Mouse (Mus musculus) stomach, postnatal 0 days (tissue): Measurements from ENCODE around the gene Usp18. TPM values are rescaled to one million over a fixed set of nuclear protein-coding genes. Genes with fewer than 3 reads are reported as not detected.

Experiments used
- ATAC-seq: fragments of 200-750 bp; cut with Nextera tagmentation; 2 replicates; pipeline ENCODE4 v1.8.0; 2017; ENCODE audit not compliant: low FRiP score, low TSS enrichment
- DNase-seq: peaks from one replicate; pipeline ENCODE4 v3.0.0-alpha.2; 2016; ENCODE audit warnings: low spot score
- H3K27ac ChIP-seq: fragments of 300-500 bp; sonication (generic); replicated peaks from 2 replicates; pipeline ENCODE4 v1.5.1; 2014; ENCODE audit warnings: mild to moderate bottlenecking, control low read depth
- H3K27me3 ChIP-seq: fragments of 300-500 bp; sonication (generic); 2 replicates; pipeline ENCODE4 v1.6.1; 2014; ENCODE audit warnings: low read length; ENCODE audit not compliant: control insufficient read depth, insufficient read depth
- H3K36me3 ChIP-seq: fragments of 300-500 bp; sonication (generic); 2 replicates; pipeline ENCODE4 v1.6.1; 2014; ENCODE audit warnings: low read length, mixed read lengths; ENCODE audit not compliant: control insufficient read depth, insufficient read depth
- H3K4me1 ChIP-seq: fragments of 300-500 bp; sonication (generic); replicated peaks from 2 replicates; pipeline ENCODE4 v1.6.1; 2014; ENCODE audit warnings: antibody characterized with exemption; ENCODE audit not compliant: control insufficient read depth, insufficient read depth
- H3K4me2 ChIP-seq: fragments of 300-500 bp; sonication (generic); replicated peaks from 2 replicates; pipeline ENCODE4 v1.6.1; 2014; ENCODE audit warnings: low read depth, mild to moderate bottlenecking, control low read depth, moderate library complexity
- H3K4me3 ChIP-seq: fragments of 300-500 bp; sonication (generic); 2 replicates; pipeline ENCODE4 v1.5.1; 2014; ENCODE audit warnings: low read depth, low read length, control low read depth
- H3K9ac ChIP-seq: fragments of 300-500 bp; sonication (generic); 2 replicates; pipeline ENCODE4 v1.6.1; 2014; ENCODE audit warnings: mild to moderate bottlenecking, low read length, control low read depth, mixed read lengths
- H3K9me3 ChIP-seq: fragments of 300-500 bp; sonication (generic); 2 replicates; pipeline ENCODE4 v1.6.1; 2016; ENCODE audit warnings: low read length; ENCODE audit not compliant: control insufficient read depth
- CTCF ChIP-seq: IDR thresholded peaks from 2 replicates; pipeline ENCODE4 v1.5.1; 2016; ENCODE audit warnings: antibody characterized with exemption, low read depth, mild to moderate bottlenecking, moderate library complexity
- EP300 ChIP-seq: optimal IDR thresholded peaks from 2 replicates; pipeline ENCODE3; 2016; ENCODE audit warnings: antibody characterized with exemption
- WGBS: fragments of 180-500 bp; shearing (Covaris S2); extraction: QIAGEN DNeasy Blood & Tissue Kit; methylation state at CpG from one replicate; pipeline ENCODE4 v1.1.7; 2014; 5-methylcytosine and 5-hydroxymethylcytosine counted together
- polyA plus RNA-seq: library from polyadenylated mRNA; unstranded; fragments of >200 nt; fragmentation: Nextera tagmentation; extraction: Ambion mirVana; gene quantifications from 2 replicates; pipeline ENCODE4 v1.2.1, GENCODE M21; 2015

The Usp18 gene
- polyA plus RNA-seq, 1 experiment from 2014 or later, result 5.1 TPM

- Histone ChIP-seq H3K4me3 (no peak overlapping the region), H3K27me3 (no peaks in the 10 kb centered on the region; the same call in 1 of the 2 replicates), H3K27ac (no peak overlapping the region), H3K9ac (no peak overlapping the region), H3K9me3 (no peaks in the 10 kb centered on the region), H3K4me2 (no peak overlapping the region), H3K36me3 (no peaks in the 10 kb centered on the region), H3K4me1 (no peaks in the 10 kb centered on the region; the same call in 1 of the 2 replicates)
- DNase-seq (no peak), ATAC-seq (no peak)
- WGBS, result 40% methylated on average over 10 of the region's 10 CpGs
- TF ChIP-seq CTCF (no peak), EP300 (no peak)
Observed at GRCm38 (mm10) chr6:121243161-121243560, 2.5 kb upstream of the Usp18 start.

- H3K9ac ChIP-seq, result peak overlapping the region; percentile 51
- DNase-seq, result no peak
- no peaks in the 10 kb centered on the region; the same call in 1 of the 2 replicates for H3K27me3 ChIP-seq
- H3K4me3 ChIP-seq, result peak overlapping the region; percentile 60
- H3K4me1 ChIP-seq, result no peaks in the 10 kb centered on the region; the same call in 1 of the 2 replicates
- no peak for TF ChIP-seq EP300
- TF ChIP-seq CTCF, result no peak
- H3K27ac ChIP-seq, result no peak overlapping the region
- WGBS, result 5% methylated on average over 4 of the region's 4 CpGs
- H3K4me2 ChIP-seq, result peak overlapping the region; percentile 52
- no peaks in the 10 kb centered on the region for H3K9me3 ChIP-seq
- 0 out of 2 replicates have a peak, but pooled peaks have one; percentile 18 for ATAC-seq
- no peaks in the 10 kb centered on the region for H3K36me3 ChIP-seq
Observed at GRCm38 (mm10) chr6:121246037-121246361, 293 bp downstream of the Usp18 start.

GRCm38 (mm10) chr6:121250406-121250805, 4.7 kb downstream of the Usp18 start:
- no peak for TF ChIP-seq CTCF
- H3K4me3 ChIP-seq, result no peak overlapping the region
- H3K27ac ChIP-seq, result no peak overlapping the region
- 77% methylated on average over 1 of the region's 1 CpGs for WGBS
- no peak for ATAC-seq
- no peak overlapping the region for H3K9ac ChIP-seq
- H3K36me3 ChIP-seq, result no peaks in the 10 kb centered on the region
- H3K4me1 ChIP-seq, result no peaks in the 10 kb centered on the region; the same call in 1 of the 2 replicates
- no peak overlapping the region for H3K4me2 ChIP-seq
- no peaks in the 10 kb centered on the region for H3K27me3 ChIP-seq
- DNase-seq, result no peak
- H3K9me3 ChIP-seq, result no peaks in the 10 kb centered on the region

GRCm38 (mm10) chr6:121251256-121251655, 5.5 kb downstream of the Usp18 start:
- H3K9me3 ChIP-seq, result no peaks in the 10 kb centered on the region
- no peak overlapping the region for H3K4me3 ChIP-seq
- H3K36me3 ChIP-seq, result no peaks in the 10 kb centered on the region
- no peak overlapping the region for H3K27ac ChIP-seq
- DNase-seq (no peak), ATAC-seq (no peak)
- 77% methylated on average over 5 of the region's 5 CpGs for WGBS
- TF ChIP-seq EP300 (no peak), CTCF (no peak)
- no peaks in the 10 kb centered on the region for H3K27me3 ChIP-seq
- H3K9ac ChIP-seq, result no peak overlapping the region
- H3K4me2 ChIP-seq, result no peak overlapping the region
- no peaks in the 10 kb centered on the region for H3K4me1 ChIP-seq

- H3K4me2 ChIP-seq, result no peak overlapping the region
- no peaks in the 10 kb centered on the region for H3K36me3 ChIP-seq
- no peaks in the 10 kb centered on the region for H3K27me3 ChIP-seq
- ATAC-seq (no peak), DNase-seq (peak; percentile 68)
- H3K9ac ChIP-seq, result no peak overlapping the region
- no peak overlapping the region for H3K4me3 ChIP-seq
- no peak overlapping the region for H3K27ac ChIP-seq
- TF ChIP-seq EP300 (no peak), CTCF (peak; percentile 85)
- no peaks in the 10 kb centered on the region for H3K4me1 ChIP-seq
- no peaks in the 10 kb centered on the region for H3K9me3 ChIP-seq
- WGBS, result 30% methylated on average over 9 of the region's 9 CpGs
Observed at GRCm38 (mm10) chr6:121260548-121260947, 14.8 kb downstream of the Usp18 start.

GRCm38 (mm10) chr6:121261233-121261632, 15.5 kb downstream of the Usp18 start:
- no peaks in the 10 kb centered on the region for H3K27me3 ChIP-seq
- no peaks in the 10 kb centered on the region for H3K36me3 ChIP-seq
- TF ChIP-seq EP300 (no peak), CTCF (no peak)
- no peak for ATAC-seq
- H3K4me3 ChIP-seq, result no peak overlapping the region
- no peak overlapping the region for H3K27ac ChIP-seq
- WGBS, result 72% methylated on average over 8 of the region's 8 CpGs
- H3K4me2 ChIP-seq, result no peak overlapping the region
- no peak for DNase-seq
- no peaks in the 10 kb centered on the region for H3K4me1 ChIP-seq
- no peaks in the 10 kb centered on the region for H3K9me3 ChIP-seq
- H3K9ac ChIP-seq, result no peak overlapping the region
